Mouse (Mus musculus): ENCODE data around the gene Sohlh2.
"Not testable (repeated sequence)": the region's sequence is repeated elsewhere in the genome, so short reads cannot be mapped to it uniquely, and the experiment has no call there.

Sohlh2 gene

GRCm38 (mm10) chr3:55181766-55182165, at the start of gene Sohlh2:
Gene Sohlh2 (plus strand): TSS chr3:55182028.
- no peak for DNase-seq

GRCm38 (mm10) chr3:55137039-55137438, 44.8 kb upstream of the Sohlh2 start, which contains the start of gene Ccdc169:
Gene Ccdc169 (plus strand): TSS chr3:55137339.
- DNase-seq, result no peak

- no peak for DNase-seq
These were observed 42.0 kb upstream of the Sohlh2 start for GRCm38 (mm10) chr3:55139837-55140236.

- no peak for DNase-seq
These were observed 40.4 kb upstream of the Sohlh2 start for GRCm38 (mm10) chr3:55141401-55141800.

GRCm38 (mm10) chr3:55144916-55145315, 36.9 kb upstream of the Sohlh2 start:
- no peak for DNase-seq

- no peak for DNase-seq
These were observed 35.4 kb upstream of the Sohlh2 start for GRCm38 (mm10) chr3:55146441-55146840.

- DNase-seq, result no peak
These were observed 34.7 kb upstream of the Sohlh2 start for GRCm38 (mm10) chr3:55147156-55147555.

- no peak for DNase-seq
These were observed 33.7 kb upstream of the Sohlh2 start for GRCm38 (mm10) chr3:55148091-55148490.

- DNase-seq, result peak; percentile 71
These were observed 30.0 kb upstream of the Sohlh2 start for GRCm38 (mm10) chr3:55151656-55152433.

- no peak for DNase-seq
These were observed 29.0 kb upstream of the Sohlh2 start for GRCm38 (mm10) chr3:55152673-55153334.

- peak; percentile 60 for DNase-seq
These were observed 27.7 kb upstream of the Sohlh2 start for GRCm38 (mm10) chr3:55154163-55154562.

- DNase-seq, result no peak
These were observed 24.4 kb upstream of the Sohlh2 start for GRCm38 (mm10) chr3:55157413-55157812.

- no peak for DNase-seq
These were observed 20.7 kb upstream of the Sohlh2 start for GRCm38 (mm10) chr3:55161144-55161543.

GRCm38 (mm10) chr3:55163510-55163909, 18.3 kb upstream of the Sohlh2 start:
- no peak for DNase-seq

GRCm38 (mm10) chr3:55172478-55172877, 9.3 kb upstream of the Sohlh2 start:
- DNase-seq, result no peak

GRCm38 (mm10) chr3:55177271-55177670, 4.6 kb upstream of the Sohlh2 start:
- DNase-seq, result no peak

GRCm38 (mm10) chr3:55191668-55192067, 9.8 kb downstream of the Sohlh2 start:
- no peak for DNase-seq

GRCm38 (mm10) chr3:55193351-55193750, 11.5 kb downstream of the Sohlh2 start:
- no peak for DNase-seq

- DNase-seq, result no peak
These were observed 13.0 kb downstream of the Sohlh2 start for GRCm38 (mm10) chr3:55194792-55195191.

- DNase-seq, result no peak
These were observed 13.9 kb downstream of the Sohlh2 start for GRCm38 (mm10) chr3:55195581-55196327.

- no peak for DNase-seq
These were observed 14.5 kb downstream of the Sohlh2 start for GRCm38 (mm10) chr3:55196328-55196710.

- DNase-seq, result not testable (repeated sequence)
These were observed 21.8 kb downstream of the Sohlh2 start for GRCm38 (mm10) chr3:55203621-55204020.

- no peak for DNase-seq
These were observed 24.6 kb downstream of the Sohlh2 start for GRCm38 (mm10) chr3:55206413-55206812.

GRCm38 (mm10) chr3:55207665-55208064, 25.8 kb downstream of the Sohlh2 start:
- no peak for DNase-seq

Data from right cerebral cortex, adult 18-20 months (tissue).